In genomic region chr8:79067812-79068630, GRCm38 (mm10) we compare ENCODE assay signal across 25 mouse cellular contexts. TPM values are rescaled to one million over a fixed set of nuclear protein-coding genes. Genes with fewer than 3 reads are reported as not detected.
DNase-seq lines count a peak whose midpoint lies in the region; ATAC-seq lines count a peak whose summit lies in the region.
"Had no signal": no experiment of that assay in that cellular context is flagged by ENCODE, and none has a peak within 500 bp of the region (broad histone marks: within the 10 kb centered on the region; RNA-seq: fewer than 3 reads in every experiment).

No protein-coding gene starts in this region.

- no peak overlapping the region for H3K9ac ChIP-seq in heart, embryonic 13.5 days
- no peak overlapping the region for H3K9ac ChIP-seq in lung, embryonic 16.5 days (ENCODE audit: low read length)
- no peak overlapping the region for H3K9ac ChIP-seq in stomach, embryonic 16.5 days (ENCODE audit: low read length)
- H3K9ac ChIP-seq: forebrain, postnatal 0 days; hindbrain, embryonic 13.5 days had no signal

- DNase-seq in heart, postnatal 36 days: no peak
- DNase-seq in lung, postnatal 10 days: no peak
- peak; percentile 53 for DNase-seq in 3T3-L1 (ENCODE audit: low read depth, low spot score)
- no peak for DNase-seq in adrenal gland, postnatal 14 days
- DNase-seq in frontal cortex, postnatal 10 days (ENCODE audit: low spot score in 2 of 2): no peak
- DNase-seq: adrenal gland, adult 8-10 months; adrenal gland, postnatal 36 days; B cell, adult 2 months; cerebellum, adult 18-20 months; cerebellum, adult 9-10 months; cerebellum, postnatal 14 days; forebrain, postnatal 0 days; gastrocnemius, postnatal 10 days; gastrocnemius, postnatal 36 days; heart, adult 2 months had no signal

- H3K4me1 ChIP-seq in heart, embryonic 13.5 days: 0 out of 2 replicates have a peak, but pooled peaks cover 7% of the 10 kb centered on the region
- peaks cover 9% of the 10 kb centered on the region for H3K4me1 ChIP-seq in lung, embryonic 16.5 days (replicated peaks; ENCODE audit: control insufficient read depth, insufficient read depth, low read length)
- H3K4me1 ChIP-seq in stomach, embryonic 16.5 days (ENCODE audit: control insufficient read depth, insufficient read depth, low read length): peaks cover 6% of the 10 kb centered on the region; the same call in 1 of the 2 replicates

- no peak for ATAC-seq in heart, embryonic 13.5 days (ENCODE audit: extremely low read depth, insufficient number of reproducible peaks, low FRiP score, low TSS enrichment)
- ATAC-seq in lung, embryonic 16.5 days (ENCODE audit: low read depth): peak; percentile 83
- ATAC-seq in stomach, embryonic 16.5 days (ENCODE audit: insufficient read depth, low FRiP score): no peak; the same call in 1 of the 2 replicates
- ATAC-seq: forebrain, embryonic 14.5 days; forebrain, postnatal 0 days; hindbrain, embryonic 16.5 days had no signal

- intact Hi-C loops in heart, postnatal 36 days (cut with DNase I): no loop called here

- H3K27ac ChIP-seq in heart, embryonic 13.5 days (replicated peaks): 0 out of 2 replicates have a peak overlapping the region, but pooled peaks have one; percentile 5
- H3K27ac ChIP-seq in lung, embryonic 16.5 days (ENCODE audit: low read length): peak overlapping the region; percentile 36
- 0 out of 2 replicates have a peak overlapping the region, but pooled peaks have one; percentile 0 for H3K27ac ChIP-seq in stomach, embryonic 16.5 days (ENCODE audit: low read length)
- H3K27ac ChIP-seq: heart, adult 2 months; heart, embryonic 10.5 days; hindbrain, embryonic 10.5 days; hindbrain, embryonic 13.5 days had no signal

- no peaks in the 10 kb centered on the region for H3K9me3 ChIP-seq in heart, embryonic 13.5 days
- H3K9me3 ChIP-seq in lung, embryonic 16.5 days (ENCODE audit: control insufficient read depth, low read length): no peaks in the 10 kb centered on the region
- H3K9me3 ChIP-seq in stomach, embryonic 16.5 days (replicated peaks; ENCODE audit: control insufficient read depth, low read length): no peaks in the 10 kb centered on the region
- H3K9me3 ChIP-seq: G1E; heart, embryonic 10.5 days; hindbrain, embryonic 10.5 days; hindbrain, embryonic 13.5 days had no signal

- no peaks in the 10 kb centered on the region for H3K27me3 ChIP-seq in heart, embryonic 13.5 days (replicated peaks)
- H3K27me3 ChIP-seq in lung, embryonic 16.5 days (ENCODE audit: control insufficient read depth, insufficient read depth, low read depth, low read length): no peaks in the 10 kb centered on the region
- no peaks in the 10 kb centered on the region for H3K27me3 ChIP-seq in stomach, embryonic 16.5 days (ENCODE audit: control insufficient read depth, insufficient read depth, low read length)
- H3K27me3 ChIP-seq: CH12.LX; hindbrain, embryonic 13.5 days had no signal

- peaks cover 77% of the 10 kb centered on the region for H3K36me3 ChIP-seq in heart, embryonic 13.5 days
- H3K36me3 ChIP-seq in lung, embryonic 16.5 days (ENCODE audit: control insufficient read depth, insufficient read depth, low read length): peaks cover 3% of the 10 kb centered on the region; the same call in 1 of the 2 replicates
- 0 out of 2 replicates have a peak, but pooled peaks cover 3% of the 10 kb centered on the region for H3K36me3 ChIP-seq in stomach, embryonic 16.5 days (ENCODE audit: control insufficient read depth, insufficient read depth, low read length)

- WGBS in heart, embryonic 13.5 days: 78% methylated on average over 3 of the region's 3 CpGs
- WGBS in lung, embryonic 16.5 days: 44% methylated on average over 3 of the region's 3 CpGs
- 62% methylated on average over 3 of the region's 3 CpGs for WGBS in stomach, embryonic 16.5 days

- H3K4me3 ChIP-seq in heart, embryonic 13.5 days: no peak overlapping the region
- H3K4me3 ChIP-seq in lung, embryonic 16.5 days (ENCODE audit: low read length): no peak overlapping the region
- H3K4me3 ChIP-seq in stomach, embryonic 16.5 days (replicated peaks; ENCODE audit: low read length): no peak overlapping the region
- H3K4me3 ChIP-seq: heart, adult 2 months; heart, embryonic 10.5 days; hindbrain, embryonic 10.5 days; hindbrain, embryonic 13.5 days had no signal

- H3K4me2 ChIP-seq in heart, embryonic 13.5 days: no peak overlapping the region
- H3K4me2 ChIP-seq in lung, embryonic 16.5 days (ENCODE audit: low read depth, low read length): no peak overlapping the region
- no peak overlapping the region for H3K4me2 ChIP-seq in stomach, embryonic 16.5 days (ENCODE audit: low read depth, low read length)
- H3K4me2 ChIP-seq: hindbrain, embryonic 13.5 days had no signal

RNA-seq across cellular contexts. Expression of gene Zfp827, which starts 39.8 kb away (rescaled TPM):
- polyA plus RNA-seq in heart, embryonic 13.5 days (2015; fragmentation: Nextera tagmentation; extraction: Ambion mirVana): 7.4 and 7.6 TPM in 2 replicates
- 10 to 100 TPM in 1 of 2 experiments, 1 to 10 TPM in 1; 10.0 to 17.2 TPM for total RNA-seq in heart, postnatal 36 days (2021)
- polyA plus RNA-seq in lung, embryonic 16.5 days (2015; fragmentation: Nextera tagmentation; extraction: Ambion mirVana): 5.5 and 6.6 TPM in 2 replicates
- 7.6 and 7.8 TPM in 2 replicates for polyA plus RNA-seq in stomach, embryonic 16.5 days (2015; fragmentation: Nextera tagmentation; extraction: Ambion mirVana)
- total RNA-seq in adrenal gland, postnatal 14 days (2021): 15.3 and 17.1 TPM in 2 replicates
